In genomic region chr3:96558159-96558558, GRCm38 (mm10) we compare ENCODE assay signal across 9 mouse cellular contexts. TPM values are rescaled to one million over a fixed set of nuclear protein-coding genes. Genes with fewer than 3 reads are reported as not detected.
DNase-seq lines count a peak whose midpoint lies in the region; ATAC-seq and TF ChIP-seq lines count a peak whose summit lies in the region.
"Had no signal": no experiment of that assay in that cellular context is flagged by ENCODE, and none has a peak within 500 bp of the region (broad histone marks: within the 10 kb centered on the region; RNA-seq: fewer than 3 reads in every experiment).

No protein-coding gene starts in this region.

- 0 out of 2 replicates have a peak, but pooled peaks have one; percentile 7 for ATAC-seq in limb, embryonic 14.5 days (ENCODE audit: low FRiP score, low read depth)
- 0 out of 2 replicates have a peak, but pooled peaks have one; percentile 13 for ATAC-seq in neural tube, embryonic 14.5 days (ENCODE audit: low read depth)

- H3K4me1 ChIP-seq in limb, embryonic 14.5 days (ENCODE audit: control insufficient read depth, insufficient read depth, low read length) = peaks cover 39% of the 10 kb centered on the region
- H3K4me1 ChIP-seq in neural tube, embryonic 14.5 days (ENCODE audit: control insufficient read depth, insufficient read depth, low read length) = peaks cover 32% of the 10 kb centered on the region

- peak; percentile 62 for DNase-seq in gastrocnemius, adult 2 months
- no peak for DNase-seq in gastrocnemius, adult 18-20 months (ENCODE audit: low spot score)
- peak; percentile 36 for DNase-seq in c-Kit-negative CD71-positive TER-119-positive erythroid progenitor cells, embryonic 14.5 days (ENCODE audit: low read depth, low spot score)
- DNase-seq in heart, postnatal 4 days = peak; percentile 54
- no peak for DNase-seq in limb, embryonic 14.5 days (ENCODE audit: low spot score)
- DNase-seq in urinary bladder, postnatal 36 days (ENCODE audit: low spot score in 2 of 2) = no peak
- DNase-seq in layer of hippocampus, postnatal 10 days (ENCODE audit: low spot score in 2 of 2) = no peak

- peak overlapping the region; percentile 91 for H3K4me3 ChIP-seq in gastrocnemius, adult 2 months
- peak overlapping the region; percentile 60 for H3K4me3 ChIP-seq in limb, embryonic 14.5 days (replicated peaks; ENCODE audit: low read length)
- peak overlapping the region; percentile 73 for H3K4me3 ChIP-seq in neural tube, embryonic 14.5 days (ENCODE audit: low read depth, low read length)

- no peaks in the 10 kb centered on the region for H3K9me3 ChIP-seq in limb, embryonic 14.5 days (ENCODE audit: control insufficient read depth, low read length)
- H3K9me3 ChIP-seq in neural tube, embryonic 14.5 days (ENCODE audit: control insufficient read depth, low read length) = no peaks in the 10 kb centered on the region

- intact Hi-C loops in gastrocnemius, adult 2 months (cut with DNase I) = no loop called here

- WGBS in limb, embryonic 14.5 days = under 1% methylated on average over 17 of the region's 17 CpGs
- WGBS in neural tube, embryonic 14.5 days = 1% methylated on average over 17 of the region's 17 CpGs

- peak overlapping the region; percentile 99 for H3K27ac ChIP-seq in gastrocnemius, adult 2 months
- H3K27ac ChIP-seq in limb, embryonic 14.5 days (replicated peaks; ENCODE audit: low read depth, low read length) = peak overlapping the region; percentile 81
- H3K27ac ChIP-seq in neural tube, embryonic 14.5 days (ENCODE audit: low read depth, low read length) = peak overlapping the region; percentile 52

- H3K9ac ChIP-seq in limb, embryonic 14.5 days (ENCODE audit: low read depth, low read length, severe bottlenecking) = peak overlapping the region; percentile 89
- H3K9ac ChIP-seq in neural tube, embryonic 14.5 days (replicated peaks; ENCODE audit: low read depth, low read length) = peak overlapping the region; percentile 67

- H3K36me3 ChIP-seq in limb, embryonic 14.5 days (ENCODE audit: control insufficient read depth, insufficient read depth, low read length) = peaks cover 25% of the 10 kb centered on the region
- no peaks in the 10 kb centered on the region; the same call in 1 of the 2 replicates for H3K36me3 ChIP-seq in neural tube, embryonic 14.5 days (ENCODE audit: control insufficient read depth, insufficient read depth, low read length)

- H3K4me2 ChIP-seq in limb, embryonic 14.5 days (replicated peaks; ENCODE audit: low read depth, low read length, severe bottlenecking) = peak overlapping the region; percentile 79
- peak overlapping the region; percentile 79 for H3K4me2 ChIP-seq in neural tube, embryonic 14.5 days (ENCODE audit: low read depth, low read length)

- no peak for TF ChIP-seq POLR2A in limb, embryonic 14.5 days (IDR thresholded peaks at IDR 0.05; ENCODE audit: borderline replicate concordance, extremely low read depth, insufficient read depth, insufficient read length)

- TF ChIP-seq CTCF in gastrocnemius, adult 2 months (IDR thresholded peaks at IDR 0.05) = no peak

- H3K27me3 ChIP-seq in limb, embryonic 14.5 days (ENCODE audit: control insufficient read depth, insufficient read depth, low read length) = no peaks in the 10 kb centered on the region
- no peaks in the 10 kb centered on the region for H3K27me3 ChIP-seq in neural tube, embryonic 14.5 days (ENCODE audit: control insufficient read depth, insufficient read depth, low read length)
- H3K27me3 ChIP-seq: Patski had no signal

RNA-seq across cellular contexts. Expression of gene Txnip, which starts 0.4 kb away (rescaled TPM):
- 100 to 1,000 TPM; 541 to 557 TPM for total RNA-seq in gastrocnemius, adult 2 months (2021)
- 100 to 1,000 TPM; 344 to 646 TPM for total RNA-seq in gastrocnemius, adult 18-20 months (2021)
- total RNA-seq in heart, postnatal 4 days (2021) = 100 to 1,000 TPM; 286 to 331 TPM
- 211 and 272 TPM in 2 replicates for polyA plus RNA-seq in limb, embryonic 14.5 days (2012; rRNA removed)
- polyA plus RNA-seq in limb, embryonic 14.5 days (2014; fragmentation: Nextera tagmentation; extraction: Ambion mirVana) = 167 and 172 TPM in 2 replicates
- 48.9 and 75.6 TPM in 2 replicates for polyA plus RNA-seq in neural tube, embryonic 14.5 days (2014; fragmentation: Nextera tagmentation; extraction: Ambion mirVana)
- 10 to 100 TPM; 36.5 to 46.1 TPM for total RNA-seq in layer of hippocampus, postnatal 10 days (2021)

RNA-seq across cellular contexts. Expression of gene Gm16253, which starts 18.6 kb away (rescaled TPM):
- 1 to 10 TPM in 1 of 2 experiments, not detected in 1; 1.1 TPM for total RNA-seq in gastrocnemius, adult 2 months (2021)
- total RNA-seq in gastrocnemius, adult 18-20 months (2021) = 1 to 10 TPM; 1.2 to 2.0 TPM
- total RNA-seq in heart, postnatal 4 days (2021) = 1 to 10 TPM; 2.5 to 2.9 TPM
- polyA plus RNA-seq in limb, embryonic 14.5 days (2012; rRNA removed) = 0.19 TPM in 1 of 2 replicates, not detected in the other
- 0.37 and 1.3 TPM in 2 replicates for polyA plus RNA-seq in limb, embryonic 14.5 days (2014; fragmentation: Nextera tagmentation; extraction: Ambion mirVana)
- polyA plus RNA-seq in neural tube, embryonic 14.5 days (2014; fragmentation: Nextera tagmentation; extraction: Ambion mirVana) = 0.90 and 1.2 TPM in 2 replicates
- total RNA-seq in layer of hippocampus, postnatal 10 days (2021) = not detected

RNA-seq across cellular contexts. Expression of gene Hfe2, which starts 33.2 kb away (rescaled TPM):
- total RNA-seq in gastrocnemius, adult 2 months (2021) = 100 to 1,000 TPM; 590 to 675 TPM
- 100 to 1,000 TPM; 622 to 636 TPM for total RNA-seq in gastrocnemius, adult 18-20 months (2021)
- 10 to 100 TPM; 95.6 to 97.0 TPM for total RNA-seq in heart, postnatal 4 days (2021)
- 21.4 and 26.7 TPM in 2 replicates for polyA plus RNA-seq in limb, embryonic 14.5 days (2012; rRNA removed)
- polyA plus RNA-seq in limb, embryonic 14.5 days (2014; fragmentation: Nextera tagmentation; extraction: Ambion mirVana) = 14.6 and 20.5 TPM in 2 replicates
- 1.3 and 2.0 TPM in 2 replicates for polyA plus RNA-seq in neural tube, embryonic 14.5 days (2014; fragmentation: Nextera tagmentation; extraction: Ambion mirVana)
- under 1 TPM; 0.41 to 0.49 TPM for total RNA-seq in layer of hippocampus, postnatal 10 days (2021)
- polyA plus RNA-seq: Patski had no signal

RNA-seq across cellular contexts. Expression of gene Polr3gl, which starts 35.8 kb away (rescaled TPM):
- 10 to 100 TPM; 44.5 to 48.3 TPM for total RNA-seq in gastrocnemius, adult 2 months (2021)
- total RNA-seq in gastrocnemius, adult 18-20 months (2021) = 10 to 100 TPM; 44.0 to 56.1 TPM
- 10 to 100 TPM; 20.4 to 24.0 TPM for total RNA-seq in heart, postnatal 4 days (2021)
- 36.5 and 51.7 TPM in 2 replicates for polyA plus RNA-seq in limb, embryonic 14.5 days (2012; rRNA removed)
- polyA plus RNA-seq in limb, embryonic 14.5 days (2014; fragmentation: Nextera tagmentation; extraction: Ambion mirVana) = 11.9 and 15.3 TPM in 2 replicates
- 20.5 and 22.9 TPM in 2 replicates for polyA plus RNA-seq in neural tube, embryonic 14.5 days (2014; fragmentation: Nextera tagmentation; extraction: Ambion mirVana)
- total RNA-seq in layer of hippocampus, postnatal 10 days (2021) = 10 to 100 TPM; 27.5 to 28.6 TPM

RNA-seq across cellular contexts. Expression of gene Ankrd34a, which starts 38.3 kb away (rescaled TPM):
- total RNA-seq in gastrocnemius, adult 2 months (2021) = under 1 TPM; 0.41 to 0.92 TPM
- 1 to 10 TPM; 1.0 to 1.7 TPM for total RNA-seq in gastrocnemius, adult 18-20 months (2021)
- total RNA-seq in heart, postnatal 4 days (2021) = 1 to 10 TPM; 1.8 to 3.1 TPM
- 1.8 and 2.7 TPM in 2 replicates for polyA plus RNA-seq in limb, embryonic 14.5 days (2012; rRNA removed)
- polyA plus RNA-seq in limb, embryonic 14.5 days (2014; fragmentation: Nextera tagmentation; extraction: Ambion mirVana) = 2.7 TPM in 2 replicates
- polyA plus RNA-seq in neural tube, embryonic 14.5 days (2014; fragmentation: Nextera tagmentation; extraction: Ambion mirVana) = 18.6 and 21.0 TPM in 2 replicates
- 10 to 100 TPM; 41.3 to 45.5 TPM for total RNA-seq in layer of hippocampus, postnatal 10 days (2021)

Comparison
In these comparisons a context has a peak if more than half of its experiments do, and no peak if none do; other contexts are left out.
1. DNase-seq: peak in gastrocnemius, adult 2 months (single experiment), c-Kit-negative CD71-positive TER-119-positive erythroid progenitor cells, embryonic 14.5 days (single experiment) and heart, postnatal 4 days (single experiment); none in gastrocnemius, adult 18-20 months (single experiment), limb, embryonic 14.5 days (single experiment), urinary bladder, postnatal 36 days (0 of 2) and layer of hippocampus, postnatal 10 days (0 of 2).
2. RNA of gene Txnip, which starts 0.4 kb away (total RNA-seq): 344 to 646 TPM in gastrocnemius, adult 18-20 months, 541 to 557 TPM in gastrocnemius, adult 2 months and 286 to 331 TPM in heart, postnatal 4 days; 36.5 to 46.1 TPM in layer of hippocampus, postnatal 10 days; every median in the first group is over 4 times any median in the second.
3. RNA of gene Hfe2, which starts 33.2 kb away (total RNA-seq): 590 to 675 TPM in gastrocnemius, adult 2 months, 622 to 636 TPM in gastrocnemius, adult 18-20 months and 95.6 to 97.0 TPM in heart, postnatal 4 days; 0.41 to 0.49 TPM in layer of hippocampus, postnatal 10 days; every median in the first group is over 10 times any median in the second.
4. Peak in every context shown above with its lines, with median percentiles within 50 percentile points of each other: H3K27ac ChIP-seq and H3K4me3 ChIP-seq.